Comparison of ENCODE assay signal across 19 mouse cellular contexts in the genomic region with DNA sequence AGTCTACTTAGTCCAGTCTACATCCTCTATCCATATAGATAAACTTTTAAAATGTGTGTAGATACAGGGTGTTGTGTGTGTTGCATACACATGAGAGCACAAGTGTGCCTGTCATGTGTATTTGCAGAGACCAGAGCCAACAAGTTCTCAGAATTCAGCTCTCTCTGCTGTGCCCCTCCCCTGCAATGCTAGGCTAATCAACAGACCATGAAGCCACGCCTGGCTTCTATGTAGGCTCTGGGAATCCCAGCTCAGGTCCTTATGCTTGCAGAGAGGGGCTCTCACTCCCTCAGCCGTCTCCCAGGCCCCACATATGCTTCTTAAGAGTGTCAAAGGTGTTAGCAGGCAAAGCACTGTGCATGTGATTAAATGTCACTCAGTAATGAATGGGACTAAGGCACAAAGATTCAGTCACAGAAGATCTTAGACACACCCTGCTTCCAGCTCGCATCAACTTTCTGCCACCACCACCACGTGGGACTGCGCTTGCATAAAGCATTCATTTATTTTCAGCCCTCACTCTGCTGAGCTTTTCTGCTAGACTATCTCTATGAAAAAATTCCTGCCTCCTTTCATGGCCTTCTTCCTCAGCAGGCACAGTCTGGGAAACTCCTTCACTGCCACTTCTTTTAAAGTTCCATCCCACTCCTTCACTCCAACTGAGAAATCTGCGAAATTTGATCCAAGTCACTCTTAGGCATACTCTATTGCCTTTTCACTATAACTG. TPM values are rescaled to one million over a fixed set of nuclear protein-coding genes. Genes with fewer than 3 reads are reported as not detected.
A peak's percentile ranks its signal among the peaks of the same experiment; 100 is the strongest.
DNase-seq lines count a peak whose midpoint lies in the region; ATAC-seq lines count a peak whose summit lies in the region.
"Had no signal": no experiment of that assay in that cellular context is flagged by ENCODE, and none has a peak within 500 bp of the region (broad histone marks: within the 10 kb centered on the region; RNA-seq: fewer than 3 reads in every experiment).

No protein-coding gene starts in this region.

- 58% methylated on average over 6 of the region's 6 CpGs for WGBS in hindbrain, embryonic 11.5 days
- WGBS in hindbrain, embryonic 14.5 days: 37% methylated on average over 6 of the region's 6 CpGs
- WGBS in midbrain, embryonic 13.5 days: 35% methylated on average over 6 of the region's 6 CpGs
- WGBS in midbrain, embryonic 16.5 days: 35% methylated on average over 6 of the region's 6 CpGs
- WGBS in forebrain, embryonic 14.5 days: 41% methylated on average over 6 of the region's 6 CpGs

- peak; percentile 18 for DNase-seq in embryo, embryonic 10 days (ENCODE audit: low spot score)
- no peak for DNase-seq in embryo, embryonic 11 days
- peak; percentile 7 for DNase-seq in hindbrain, embryonic 11.5 days (ENCODE audit: low spot score)
- DNase-seq in hindbrain, embryonic 14.5 days (ENCODE audit: low spot score): no peak
- DNase-seq in kidney, postnatal 4 days: peak; percentile 21 to 37
- DNase-seq in forebrain, embryonic 14.5 days (ENCODE audit: low spot score): no peak
- DNase-seq: adrenal gland, postnatal 36 days; cerebellum, postnatal 36 days; heart, postnatal 4 days; layer of hippocampus, postnatal 36 days; thymus, postnatal 4 days had no signal

- no peaks in the 10 kb centered on the region for H3K27me3 ChIP-seq in hindbrain, embryonic 11.5 days (ENCODE audit: control insufficient read depth, insufficient read depth, low read length)
- no peaks in the 10 kb centered on the region for H3K27me3 ChIP-seq in hindbrain, embryonic 14.5 days (ENCODE audit: control insufficient read depth, insufficient read depth, low read length)
- no peaks in the 10 kb centered on the region for H3K27me3 ChIP-seq in midbrain, embryonic 13.5 days
- no peaks in the 10 kb centered on the region for H3K27me3 ChIP-seq in midbrain, embryonic 16.5 days (ENCODE audit: control insufficient read depth, insufficient read depth, low read depth, low read length)
- no peaks in the 10 kb centered on the region for H3K27me3 ChIP-seq in forebrain, embryonic 14.5 days (replicated peaks; ENCODE audit: control insufficient read depth, insufficient read depth, low read length)
- H3K27me3 ChIP-seq: CH12.LX; heart, embryonic 12.5 days; stomach, embryonic 15.5 days had no signal

- no peak overlapping the region for H3K9ac ChIP-seq in hindbrain, embryonic 11.5 days (ENCODE audit: low read depth, low read length)
- H3K9ac ChIP-seq in hindbrain, embryonic 14.5 days: no peak overlapping the region
- H3K9ac ChIP-seq in midbrain, embryonic 13.5 days (replicated peaks): no peak overlapping the region
- H3K9ac ChIP-seq in midbrain, embryonic 16.5 days (ENCODE audit: low read depth, low read length): no peak overlapping the region
- H3K9ac ChIP-seq in forebrain, embryonic 14.5 days (ENCODE audit: low read length): no peak overlapping the region
- H3K9ac ChIP-seq: heart, embryonic 12.5 days; stomach, embryonic 15.5 days had no signal

- no peaks in the 10 kb centered on the region for H3K4me1 ChIP-seq in hindbrain, embryonic 11.5 days (replicated peaks; ENCODE audit: control insufficient read depth, insufficient read depth, low read length)
- no peaks in the 10 kb centered on the region for H3K4me1 ChIP-seq in hindbrain, embryonic 14.5 days (replicated peaks; ENCODE audit: control insufficient read depth, insufficient read depth, low read length)
- peaks cover 7% of the 10 kb centered on the region for H3K4me1 ChIP-seq in midbrain, embryonic 13.5 days (replicated peaks)
- no peaks in the 10 kb centered on the region for H3K4me1 ChIP-seq in midbrain, embryonic 16.5 days (ENCODE audit: control insufficient read depth, insufficient read depth, low read length)
- no peaks in the 10 kb centered on the region for H3K4me1 ChIP-seq in forebrain, embryonic 14.5 days (ENCODE audit: control insufficient read depth, insufficient read depth, low read length)
- H3K4me1 ChIP-seq: heart, embryonic 12.5 days had no signal

- H3K27ac ChIP-seq in hindbrain, embryonic 11.5 days (ENCODE audit: low read depth, low read length): no peak overlapping the region
- no peak overlapping the region for H3K27ac ChIP-seq in hindbrain, embryonic 14.5 days
- H3K27ac ChIP-seq in midbrain, embryonic 13.5 days: no peak overlapping the region
- H3K27ac ChIP-seq in midbrain, embryonic 16.5 days (ENCODE audit: low read length): no peak overlapping the region
- H3K27ac ChIP-seq in forebrain, embryonic 14.5 days (ENCODE audit: low read depth, low read length): no peak overlapping the region
- H3K27ac ChIP-seq: stomach, embryonic 15.5 days had no signal

- no peak overlapping the region for H3K4me2 ChIP-seq in hindbrain, embryonic 11.5 days (replicated peaks; ENCODE audit: low read depth, low read length)
- H3K4me2 ChIP-seq in hindbrain, embryonic 14.5 days (replicated peaks): no peak overlapping the region
- no peak overlapping the region for H3K4me2 ChIP-seq in midbrain, embryonic 13.5 days (replicated peaks)
- H3K4me2 ChIP-seq in midbrain, embryonic 16.5 days (ENCODE audit: low read length): no peak overlapping the region
- no peak overlapping the region for H3K4me2 ChIP-seq in forebrain, embryonic 14.5 days (ENCODE audit: low read length)
- H3K4me2 ChIP-seq: heart, embryonic 12.5 days; liver, embryonic 11.5 days; stomach, embryonic 15.5 days had no signal

- ATAC-seq in hindbrain, embryonic 11.5 days (ENCODE audit: low FRiP score): no peak
- no peak for ATAC-seq in hindbrain, embryonic 14.5 days (ENCODE audit: low FRiP score)
- ATAC-seq in midbrain, embryonic 13.5 days: 0 out of 2 replicates have a peak, but pooled peaks have one; percentile 20
- no peak for ATAC-seq in midbrain, embryonic 16.5 days
- no peak for ATAC-seq in forebrain, embryonic 14.5 days
- ATAC-seq: activated CD4-positive, CD25-positive, alpha-beta regulatory T cell, adult 4 months had no signal

- no peaks in the 10 kb centered on the region for H3K9me3 ChIP-seq in hindbrain, embryonic 11.5 days (ENCODE audit: control insufficient read depth, low read length)
- no peaks in the 10 kb centered on the region for H3K9me3 ChIP-seq in hindbrain, embryonic 14.5 days (ENCODE audit: control insufficient read depth, low read length)
- H3K9me3 ChIP-seq in midbrain, embryonic 13.5 days: no peaks in the 10 kb centered on the region
- no peaks in the 10 kb centered on the region for H3K9me3 ChIP-seq in midbrain, embryonic 16.5 days (replicated peaks; ENCODE audit: control insufficient read depth, low read length, poor library complexity, severe bottlenecking)
- H3K9me3 ChIP-seq in forebrain, embryonic 14.5 days (replicated peaks; ENCODE audit: control insufficient read depth, low read length): no peaks in the 10 kb centered on the region
- H3K9me3 ChIP-seq: heart, embryonic 12.5 days; stomach, embryonic 15.5 days had no signal

- H3K4me3 ChIP-seq in hindbrain, embryonic 11.5 days (ENCODE audit: low read depth, low read length): no peak overlapping the region
- no peak overlapping the region for H3K4me3 ChIP-seq in hindbrain, embryonic 14.5 days (replicated peaks; ENCODE audit: low read length)
- H3K4me3 ChIP-seq in midbrain, embryonic 13.5 days (replicated peaks): no peak overlapping the region
- H3K4me3 ChIP-seq in midbrain, embryonic 16.5 days (ENCODE audit: low read depth, low read length): no peak overlapping the region
- no peak overlapping the region for H3K4me3 ChIP-seq in forebrain, embryonic 14.5 days (ENCODE audit: low read depth, low read length)
- H3K4me3 ChIP-seq: erythroblast, embryonic 14.5 days; heart, embryonic 12.5 days; stomach, embryonic 15.5 days had no signal

- no peaks in the 10 kb centered on the region for H3K36me3 ChIP-seq in hindbrain, embryonic 11.5 days (ENCODE audit: control insufficient read depth, insufficient read depth, low read length)
- H3K36me3 ChIP-seq in hindbrain, embryonic 14.5 days (replicated peaks; ENCODE audit: control insufficient read depth, insufficient read depth): peaks cover 41% of the 10 kb centered on the region
- peaks cover 41% of the 10 kb centered on the region for H3K36me3 ChIP-seq in midbrain, embryonic 13.5 days
- peaks cover 10% of the 10 kb centered on the region for H3K36me3 ChIP-seq in midbrain, embryonic 16.5 days (ENCODE audit: control insufficient read depth, insufficient read depth, low read length)
- H3K36me3 ChIP-seq in forebrain, embryonic 14.5 days (ENCODE audit: control insufficient read depth, insufficient read depth, low read length): peaks cover 37% of the 10 kb centered on the region

RNA-seq across cellular contexts. Expression of a gene that starts 31.3 kb away (rescaled TPM):
- polyA plus RNA-seq in hindbrain, embryonic 11.5 days (2014; fragmentation: Nextera tagmentation; extraction: Ambion mirVana): 160 and 165 TPM in 2 replicates
- 142 and 184 TPM in 2 replicates for polyA plus RNA-seq in hindbrain, embryonic 14.5 days (2014; fragmentation: Nextera tagmentation; extraction: Ambion mirVana)
- polyA plus RNA-seq in midbrain, embryonic 13.5 days (2015; fragmentation: Nextera tagmentation; extraction: Ambion mirVana): 179 and 203 TPM in 2 replicates
- polyA plus RNA-seq in midbrain, embryonic 16.5 days (2015; fragmentation: Nextera tagmentation; extraction: Ambion mirVana): 116 and 126 TPM in 2 replicates
- polyA plus RNA-seq in forebrain, embryonic 14.5 days (2014; fragmentation: Nextera tagmentation; extraction: Ambion mirVana): 156 and 194 TPM in 2 replicates

RNA-seq across cellular contexts. Expression of a gene that starts 31.5 kb away (rescaled TPM):
- polyA plus RNA-seq in hindbrain, embryonic 11.5 days (2014; fragmentation: Nextera tagmentation; extraction: Ambion mirVana): 55.7 and 57.1 TPM in 2 replicates
- polyA plus RNA-seq in hindbrain, embryonic 14.5 days (2014; fragmentation: Nextera tagmentation; extraction: Ambion mirVana): 31.3 and 35.7 TPM in 2 replicates
- 48.3 and 51.6 TPM in 2 replicates for polyA plus RNA-seq in midbrain, embryonic 13.5 days (2015; fragmentation: Nextera tagmentation; extraction: Ambion mirVana)
- polyA plus RNA-seq in midbrain, embryonic 16.5 days (2015; fragmentation: Nextera tagmentation; extraction: Ambion mirVana): 36.0 and 39.4 TPM in 2 replicates
- polyA plus RNA-seq in forebrain, embryonic 14.5 days (2014; fragmentation: Nextera tagmentation; extraction: Ambion mirVana): 37.8 and 41.8 TPM in 2 replicates

Comparison
In these comparisons a context has a peak if more than half of its experiments do, and no peak if none do; other contexts are left out.
1. DNase-seq: peak in embryo, embryonic 10 days (single experiment), hindbrain, embryonic 11.5 days (single experiment) and kidney, postnatal 4 days (2 of 2); none in embryo, embryonic 11 days (single experiment), hindbrain, embryonic 14.5 days (single experiment) and forebrain, embryonic 14.5 days (single experiment).